Mouse (Mus musculus) testis, adult 2 months (tissue): ENCODE results near the gene Lysmd4.

Experiments used
- CTCF ChIP-seq: fragments of 200-500 bp; IDR thresholded peaks from 2 replicates; pipeline ENCODE4 v1.5.1; 2012; ENCODE audit warnings: low read depth, mild to moderate bottlenecking, inconsistent platforms, low read length, moderate library complexity; ENCODE audit not compliant: control insufficient read depth, insufficient read depth, insufficient replicate concordance
- POLR2A ChIP-seq: fragments of 200-500 bp; IDR thresholded peaks from 2 replicates; pipeline ENCODE4 v1.6.1; 2012; ENCODE audit warnings: low read depth, mild to moderate bottlenecking, inconsistent platforms, low read length, moderate library complexity; ENCODE audit not compliant: control insufficient read depth

DNA sequence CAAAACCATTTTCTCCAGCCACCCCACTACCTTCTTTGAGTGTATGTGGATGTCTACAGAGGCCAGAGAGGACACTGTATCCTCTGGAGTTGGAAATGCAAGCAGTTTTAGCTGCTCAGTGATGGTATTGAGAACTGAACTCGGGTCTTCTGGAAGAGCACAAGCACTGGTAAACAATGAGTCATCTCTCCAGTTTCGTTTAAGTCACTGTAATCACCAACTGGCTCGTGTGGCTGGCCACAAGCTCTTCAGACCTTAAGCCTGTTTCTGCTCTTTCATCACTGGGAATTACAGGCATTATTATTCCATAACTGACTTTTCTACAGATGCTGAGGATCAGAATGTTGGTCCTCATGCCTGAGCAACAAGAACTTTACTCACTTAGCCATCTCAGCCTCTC, 82.6 kb downstream of the Lysmd4 start:
- TF ChIP-seq CTCF, result no peak
- no peak for TF ChIP-seq POLR2A
